Mouse (Mus musculus) limb, embryonic 14.5 days (tissue): ENCODE results near the gene Thsd4. TPM values are rescaled to one million over a fixed set of nuclear protein-coding genes. Genes with fewer than 3 reads are reported as not detected.

Experiments used
- ATAC-seq: fragments of 200-750 bp; cut with Nextera tagmentation; 2 replicates; pipeline ENCODE4 v1.8.0; 2017; ENCODE audit warnings: low read depth, moderate number of reproducible peaks, moderate TSS enrichment; ENCODE audit not compliant: low FRiP score
- DNase-seq: peaks from one replicate; pipeline ENCODE4 v3.0.0-alpha.2; 2015; ENCODE audit warnings: low spot score
- H3K27ac ChIP-seq: fragments of 300-500 bp; sonication (generic); replicated peaks from 2 replicates; pipeline ENCODE4 v1.5.1; 2014; ENCODE audit warnings: low read depth, mild to moderate bottlenecking, low read length, moderate library complexity, mixed read lengths
- H3K27me3 ChIP-seq: fragments of 300-500 bp; sonication (generic); 2 replicates; pipeline ENCODE4 v1.6.1; 2014; ENCODE audit warnings: low read length, mixed read lengths; ENCODE audit not compliant: control insufficient read depth, insufficient read depth
- H3K36me3 ChIP-seq: fragments of 300-500 bp; sonication (generic); 2 replicates; pipeline ENCODE4 v1.6.1; 2014; ENCODE audit warnings: mild to moderate bottlenecking, low read length, moderate library complexity, mixed read lengths; ENCODE audit not compliant: control insufficient read depth, insufficient read depth
- H3K4me1 ChIP-seq: fragments of 300-500 bp; sonication (generic); 2 replicates; pipeline ENCODE4 v1.6.1; 2014; ENCODE audit warnings: antibody characterized with exemption, low read length, mixed read lengths; ENCODE audit not compliant: control insufficient read depth, insufficient read depth
- H3K4me2 ChIP-seq: fragments of 300-500 bp; sonication (generic); replicated peaks from 2 replicates; pipeline ENCODE4 v1.6.1; 2014; ENCODE audit warnings: low read depth, mild to moderate bottlenecking, low read length, moderate library complexity; ENCODE audit not compliant: severe bottlenecking
- H3K4me3 ChIP-seq: fragments of 300-500 bp; sonication (generic); replicated peaks from 2 replicates; pipeline ENCODE4 v1.5.1; 2014; ENCODE audit warnings: low read length
- H3K9ac ChIP-seq: fragments of 300-500 bp; sonication (generic); 2 replicates; pipeline ENCODE4 v1.6.1; 2014; ENCODE audit warnings: mild to moderate bottlenecking, low read depth, low read length, moderate library complexity; ENCODE audit not compliant: severe bottlenecking
- H3K9me3 ChIP-seq: fragments of 300-500 bp; sonication (generic); 2 replicates; pipeline ENCODE4 v1.6.1; 2016; ENCODE audit warnings: low read length; ENCODE audit not compliant: control insufficient read depth
- POLR2A ChIP-seq: fragments of 200-500 bp; IDR thresholded peaks from 2 replicates; pipeline ENCODE4 v1.8.0; 2012; ENCODE audit warnings: inconsistent platforms, mild to moderate bottlenecking, moderate library complexity, borderline replicate concordance; ENCODE audit not compliant: insufficient read depth, insufficient read length; ENCODE audit errors: extremely low read depth
- WGBS: fragments of 180-500 bp; shearing (Covaris S2); extraction: QIAGEN DNeasy Blood & Tissue Kit; methylation state at CpG from one replicate; pipeline ENCODE4 v1.1.7; 2014; 5-methylcytosine and 5-hydroxymethylcytosine counted together
- polyA plus RNA-seq, 2 experiments: library from polyadenylated mRNA; depleted of rRNA in 1 of 2; stranded (reverse) in 1 of 2; unstranded in 1 of 2; fragments of >200 nt; fragmentation: Nextera tagmentation in 1 of 2; extraction: Ambion mirVana in 1 of 2; gene quantifications; 2 replicates each; pipeline versions ENCODE4 v1.2.1 to v1.2.3; 2012 to 2014

The Thsd4 gene
- polyA plus RNA-seq, 2 experiments = 30.8 to 31.2 TPM

DNA sequence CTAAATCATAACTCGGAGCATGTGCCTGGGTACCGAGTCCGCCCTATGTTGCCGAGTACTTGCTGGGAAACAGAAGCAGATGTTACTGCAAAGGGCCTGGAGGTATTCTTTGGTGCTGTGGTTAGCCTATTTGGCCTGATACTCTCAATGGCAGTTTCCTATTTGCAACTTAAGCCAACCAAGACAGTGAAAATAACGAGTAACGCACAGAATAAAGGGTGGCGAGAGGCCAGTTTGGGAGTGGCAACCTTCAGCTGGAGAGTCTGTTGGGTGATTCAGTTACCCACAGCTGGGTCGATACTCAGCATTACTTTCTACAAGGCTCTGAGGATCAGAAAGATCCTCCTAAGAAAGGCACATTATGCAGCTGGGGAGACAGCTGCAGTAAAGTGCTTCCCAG is 81.3 kb downstream of the Thsd4 start:
- no peak overlapping the region for H3K27ac ChIP-seq
- H3K36me3 ChIP-seq = no peaks in the 10 kb centered on the region
- WGBS = 37% methylated on average over 8 of the region's 8 CpGs
- TF ChIP-seq POLR2A = no peak
- ATAC-seq = no peak; the same call in 1 of the 2 replicates
- no peak overlapping the region for H3K9ac ChIP-seq
- no peaks in the 10 kb centered on the region for H3K27me3 ChIP-seq
- peaks cover 8% of the 10 kb centered on the region for H3K4me1 ChIP-seq
- no peak overlapping the region for H3K4me2 ChIP-seq
- H3K4me3 ChIP-seq = no peak overlapping the region
- no peaks in the 10 kb centered on the region for H3K9me3 ChIP-seq
- DNase-seq = peak; percentile 5

- H3K27ac ChIP-seq = no peak overlapping the region
- H3K4me1 ChIP-seq = 0 out of 2 replicates have a peak, but pooled peaks cover 4% of the 10 kb centered on the region
- no peak overlapping the region for H3K4me3 ChIP-seq
- DNase-seq = no peak
- H3K36me3 ChIP-seq = no peaks in the 10 kb centered on the region
- TF ChIP-seq POLR2A = no peak
- ATAC-seq = no peak
- whole genome bisulfite sequencing = 85% methylated on average over 3 of the region's 3 CpGs
- no peak overlapping the region for H3K4me2 ChIP-seq
- H3K9ac ChIP-seq = no peak overlapping the region
- no peaks in the 10 kb centered on the region for H3K27me3 ChIP-seq
- H3K9me3 ChIP-seq = no peaks in the 10 kb centered on the region
Observed at GRCm38 (mm10) chr9:60436246-60436645, 85.6 kb downstream of the Thsd4 start.

DNA sequence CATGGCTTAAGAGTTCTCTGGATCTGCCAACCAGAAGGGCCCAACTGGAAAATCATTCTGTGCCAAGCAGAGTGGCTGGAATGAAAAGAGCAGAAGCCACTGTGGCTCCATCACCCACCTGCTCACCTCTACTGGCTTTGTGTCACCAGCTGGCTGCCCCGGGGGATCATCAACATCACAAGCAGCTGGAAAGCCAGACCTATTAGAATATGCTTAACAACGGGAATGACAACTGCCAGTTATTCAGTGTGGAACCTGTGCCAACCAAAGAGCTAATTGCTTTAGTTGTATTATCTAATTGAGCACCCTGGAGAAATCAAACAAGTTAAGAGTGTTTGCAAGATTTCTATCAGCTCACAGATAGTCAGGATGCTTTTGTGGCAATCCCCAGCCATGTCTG is 87.8 kb downstream of the Thsd4 start:
- no peak overlapping the region for H3K27ac ChIP-seq
- no peak for TF ChIP-seq POLR2A
- no peaks in the 10 kb centered on the region for H3K27me3 ChIP-seq
- no peak overlapping the region for H3K9ac ChIP-seq
- DNase-seq = no peak
- H3K4me1 ChIP-seq = no peaks in the 10 kb centered on the region
- no peak overlapping the region for H3K4me2 ChIP-seq
- no peak for ATAC-seq
- WGBS = 36% methylated on average over 2 of the region's 2 CpGs
- H3K36me3 ChIP-seq = no peaks in the 10 kb centered on the region
- no peaks in the 10 kb centered on the region for H3K9me3 ChIP-seq
- no peak overlapping the region for H3K4me3 ChIP-seq

GRCm38 (mm10) chr9:60431924-60432323 is 89.9 kb downstream of the Thsd4 start:
- H3K4me2 ChIP-seq = no peak overlapping the region
- TF ChIP-seq POLR2A = no peak
- no peak for ATAC-seq
- no peak overlapping the region for H3K9ac ChIP-seq
- H3K27me3 ChIP-seq = no peaks in the 10 kb centered on the region
- no peaks in the 10 kb centered on the region for H3K4me1 ChIP-seq
- no peak overlapping the region for H3K27ac ChIP-seq
- 77% methylated on average over 4 of the region's 4 CpGs for WGBS
- H3K9me3 ChIP-seq = no peaks in the 10 kb centered on the region
- no peak overlapping the region for H3K4me3 ChIP-seq
- DNase-seq = no peak
- no peaks in the 10 kb centered on the region for H3K36me3 ChIP-seq

DNA sequence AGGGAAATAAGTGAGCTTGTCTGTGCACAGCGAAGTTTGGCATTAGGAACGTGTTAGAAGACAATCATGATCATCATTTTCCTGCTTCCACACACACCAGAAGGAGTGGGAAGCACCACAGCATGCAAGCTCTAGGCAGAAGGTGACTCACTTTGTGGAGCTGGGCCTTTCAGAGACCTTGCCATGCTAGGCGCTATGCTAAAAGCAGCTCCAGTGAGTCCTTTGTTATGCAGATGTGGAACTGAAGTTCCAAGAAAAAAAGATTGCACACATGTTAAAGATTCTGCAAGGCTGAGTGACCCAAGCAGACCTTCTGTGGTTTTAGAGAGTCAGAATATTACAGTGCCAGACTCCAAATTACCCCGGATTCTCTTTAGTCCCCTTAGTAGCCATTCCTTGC is 91.8 kb downstream of the Thsd4 start:
- H3K27me3 ChIP-seq = no peaks in the 10 kb centered on the region
- ATAC-seq = no peak
- no peak for DNase-seq
- no peak overlapping the region for H3K4me3 ChIP-seq
- no peaks in the 10 kb centered on the region for H3K4me1 ChIP-seq
- no peak overlapping the region for H3K4me2 ChIP-seq
- WGBS = 87% methylated on average over 4 of the region's 4 CpGs
- TF ChIP-seq POLR2A = no peak
- H3K36me3 ChIP-seq = no peaks in the 10 kb centered on the region
- H3K9me3 ChIP-seq = no peaks in the 10 kb centered on the region
- H3K9ac ChIP-seq = no peak overlapping the region
- no peak overlapping the region for H3K27ac ChIP-seq

- no peak for DNase-seq
- Histone ChIP-seq H3K9ac (no peak overlapping the region), H3K27me3 (no peaks in the 10 kb centered on the region), H3K4me1 (peaks cover 3% of the 10 kb centered on the region; the same call in 1 of the 2 replicates), H3K9me3 (no peaks in the 10 kb centered on the region), H3K27ac (no peak overlapping the region), H3K4me3 (no peak overlapping the region), H3K36me3 (no peaks in the 10 kb centered on the region), H3K4me2 (no peak overlapping the region)
- ATAC-seq = no peak
- no peak for TF ChIP-seq POLR2A
- WGBS = 41% methylated on average over 4 of the region's 4 CpGs
Observed at GRCm38 (mm10) chr9:60414076-60414755, 107.6 kb downstream of the Thsd4 start.
